Comparison of ENCODE assay signal across 8 mouse cellular contexts in the genomic region with DNA sequence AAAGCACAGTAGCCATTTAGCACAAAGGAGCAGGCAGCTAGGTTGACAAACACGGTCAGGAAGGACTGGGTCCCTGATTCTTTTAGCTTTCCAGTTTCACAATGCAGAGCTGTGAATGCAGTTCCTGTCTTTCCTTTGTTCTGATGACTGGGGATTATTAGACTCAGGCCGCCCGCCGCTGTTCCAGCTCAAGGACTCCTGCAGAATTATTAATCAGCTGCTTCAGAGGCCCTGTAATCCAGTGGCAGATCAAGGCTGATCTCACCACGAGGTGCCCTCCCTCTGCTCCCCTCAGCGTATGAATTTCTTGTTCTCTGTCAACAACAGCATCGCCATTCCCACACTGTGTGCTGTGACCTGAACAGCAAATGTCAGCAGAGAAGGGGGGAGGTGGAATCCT.
DNase-seq lines count a peak whose midpoint lies in the region; ATAC-seq and TF ChIP-seq lines count a peak whose summit lies in the region.

No protein-coding gene starts in this region.

- no peaks in the 10 kb centered on the region for H3K27me3 ChIP-seq in lung, postnatal 0 days (replicated peaks; ENCODE audit: insufficient read depth, low read length)
- H3K27me3 ChIP-seq in embryonic facial prominence, embryonic 11.5 days (ENCODE audit: control insufficient read depth, insufficient read depth, low read length), result no peaks in the 10 kb centered on the region
- no peaks in the 10 kb centered on the region for H3K27me3 ChIP-seq in intestine, embryonic 15.5 days (replicated peaks)
- no peaks in the 10 kb centered on the region for H3K27me3 ChIP-seq in limb, embryonic 11.5 days (ENCODE audit: control insufficient read depth, insufficient read depth, low read length)
- H3K27me3 ChIP-seq in stomach, embryonic 14.5 days (ENCODE audit: control insufficient read depth, insufficient read depth, low read length), result no peaks in the 10 kb centered on the region

- no peak for TF ChIP-seq CTCF in lung, postnatal 0 days (IDR thresholded peaks at IDR 0.05)

- H3K9me3 ChIP-seq in lung, postnatal 0 days (ENCODE audit: low read length), result no peaks in the 10 kb centered on the region
- no peaks in the 10 kb centered on the region for H3K9me3 ChIP-seq in embryonic facial prominence, embryonic 11.5 days (replicated peaks; ENCODE audit: control insufficient read depth, low read length)
- H3K9me3 ChIP-seq in intestine, embryonic 15.5 days, result no peaks in the 10 kb centered on the region
- no peaks in the 10 kb centered on the region for H3K9me3 ChIP-seq in limb, embryonic 11.5 days (ENCODE audit: control insufficient read depth, low read length)
- no peaks in the 10 kb centered on the region for H3K9me3 ChIP-seq in stomach, embryonic 14.5 days (ENCODE audit: control insufficient read depth, low read depth, low read length)

- peak; percentile 26 for ATAC-seq in lung, postnatal 0 days
- peak; percentile 86 for ATAC-seq in embryonic facial prominence, embryonic 11.5 days (replicated peaks; ENCODE audit: insufficient number of reproducible peaks, low FRiP score, low TSS enrichment, low read depth)
- ATAC-seq in intestine, embryonic 15.5 days, result peak; percentile 47
- no peak for ATAC-seq in limb, embryonic 11.5 days (ENCODE audit: insufficient number of reproducible peaks, low FRiP score, low TSS enrichment, low read depth)
- ATAC-seq in stomach, embryonic 14.5 days (ENCODE audit: insufficient number of reproducible peaks, insufficient read depth, low FRiP score, low read depth), result peak; percentile 68; the same call in 1 of the 2 replicates

- H3K4me1 ChIP-seq in lung, postnatal 0 days (ENCODE audit: insufficient read depth, low read depth, low read length), result peaks cover 10% of the 10 kb centered on the region; the same call in 1 of the 2 replicates
- peaks cover 11% of the 10 kb centered on the region for H3K4me1 ChIP-seq in embryonic facial prominence, embryonic 11.5 days (ENCODE audit: control insufficient read depth, insufficient read depth, low read length)
- peaks cover 44% of the 10 kb centered on the region for H3K4me1 ChIP-seq in intestine, embryonic 15.5 days (replicated peaks)
- H3K4me1 ChIP-seq in limb, embryonic 11.5 days (ENCODE audit: control insufficient read depth, insufficient read depth, low read length), result peaks cover 53% of the 10 kb centered on the region
- peaks cover 48% of the 10 kb centered on the region for H3K4me1 ChIP-seq in stomach, embryonic 14.5 days (ENCODE audit: control insufficient read depth, insufficient read depth, low read length)

- no peak overlapping the region for H3K4me2 ChIP-seq in lung, postnatal 0 days (replicated peaks; ENCODE audit: low read depth, low read length)
- no peak overlapping the region for H3K4me2 ChIP-seq in embryonic facial prominence, embryonic 11.5 days (ENCODE audit: low read depth, low read length)
- H3K4me2 ChIP-seq in intestine, embryonic 15.5 days (replicated peaks), result no peak overlapping the region
- no peak overlapping the region for H3K4me2 ChIP-seq in limb, embryonic 11.5 days (ENCODE audit: low read depth, severe bottlenecking)
- no peak overlapping the region for H3K4me2 ChIP-seq in stomach, embryonic 14.5 days (replicated peaks; ENCODE audit: low read depth, low read length)

- 27% methylated on average over 7 of the region's 7 CpGs for WGBS in lung, postnatal 0 days
- WGBS in embryonic facial prominence, embryonic 11.5 days, result 10% methylated on average over 7 of the region's 7 CpGs
- 21% methylated on average over 7 of the region's 7 CpGs for WGBS in intestine, embryonic 15.5 days
- WGBS in limb, embryonic 11.5 days, result 19% methylated on average over 7 of the region's 7 CpGs
- 11% methylated on average over 7 of the region's 7 CpGs for WGBS in stomach, embryonic 14.5 days

- H3K36me3 ChIP-seq in lung, postnatal 0 days (ENCODE audit: insufficient read depth, low read length), result no peaks in the 10 kb centered on the region
- no peaks in the 10 kb centered on the region for H3K36me3 ChIP-seq in embryonic facial prominence, embryonic 11.5 days (replicated peaks; ENCODE audit: control insufficient read depth, insufficient read depth, low read depth, low read length)
- 0 out of 2 replicates have a peak, but pooled peaks cover 4% of the 10 kb centered on the region for H3K36me3 ChIP-seq in intestine, embryonic 15.5 days
- H3K36me3 ChIP-seq in limb, embryonic 11.5 days (ENCODE audit: control insufficient read depth, insufficient read depth, low read length), result no peaks in the 10 kb centered on the region
- H3K36me3 ChIP-seq in stomach, embryonic 14.5 days (ENCODE audit: control insufficient read depth, insufficient read depth, low read length), result no peaks in the 10 kb centered on the region; the same call in 1 of the 2 replicates

- H3K9ac ChIP-seq in lung, postnatal 0 days (replicated peaks; ENCODE audit: low read depth), result 0 out of 2 replicates have a peak overlapping the region, but pooled peaks have one; percentile 12
- H3K9ac ChIP-seq in embryonic facial prominence, embryonic 11.5 days (replicated peaks; ENCODE audit: low read length), result peak overlapping the region; percentile 54
- H3K9ac ChIP-seq in intestine, embryonic 15.5 days, result no peak overlapping the region
- H3K9ac ChIP-seq in limb, embryonic 11.5 days (ENCODE audit: low read length), result no peak overlapping the region
- 0 out of 2 replicates have a peak overlapping the region, but pooled peaks have one; percentile 11 for H3K9ac ChIP-seq in stomach, embryonic 14.5 days (replicated peaks; ENCODE audit: low read depth, low read length)

- H3K4me3 ChIP-seq in lung, postnatal 0 days (ENCODE audit: low read depth, low read length), result no peak overlapping the region
- no peak overlapping the region for H3K4me3 ChIP-seq in embryonic facial prominence, embryonic 11.5 days (ENCODE audit: low read depth, low read length)
- no peak overlapping the region for H3K4me3 ChIP-seq in intestine, embryonic 15.5 days (replicated peaks)
- H3K4me3 ChIP-seq in limb, embryonic 11.5 days (ENCODE audit: low read depth, low read length), result no peak overlapping the region
- H3K4me3 ChIP-seq in stomach, embryonic 14.5 days (ENCODE audit: low read depth, low read length), result no peak overlapping the region

- H3K27ac ChIP-seq in lung, postnatal 0 days (ENCODE audit: low read length), result no peak overlapping the region
- H3K27ac ChIP-seq in embryonic facial prominence, embryonic 11.5 days (replicated peaks; ENCODE audit: low read depth, low read length), result peak overlapping the region; percentile 78
- H3K27ac ChIP-seq in intestine, embryonic 15.5 days, result peak overlapping the region; percentile 78
- no peak overlapping the region for H3K27ac ChIP-seq in limb, embryonic 11.5 days (replicated peaks; ENCODE audit: low read depth, low read length)
- peak overlapping the region; percentile 87 for H3K27ac ChIP-seq in stomach, embryonic 14.5 days (ENCODE audit: low read length)

- TF ChIP-seq EP300 in lung, postnatal 0 days (IDR thresholded peaks at IDR 0.05), result no peak

- DNase-seq in lung, postnatal 0 days (ENCODE audit: low spot score), result peak; percentile 43
- no peak for DNase-seq in lung, adult 18-20 months
- peak; percentile 63 for DNase-seq in embryonic facial prominence, embryonic 11.5 days (ENCODE audit: low spot score)
- peak; percentile 55 for DNase-seq in limb, embryonic 11.5 days (ENCODE audit: low spot score)
- no peak for DNase-seq in c-Kit-positive CD71-positive TER-119-positive erythroid progenitor cells, embryonic 14.5 days (ENCODE audit: low spot score)
- no peak for DNase-seq in spleen, postnatal 4 days (ENCODE audit: low spot score in 2 of 2)

Comparison
In these comparisons a context has a peak if more than half of its experiments do, and no peak if none do; other contexts are left out.
1. DNase-seq: peak in lung, postnatal 0 days (single experiment), embryonic facial prominence, embryonic 11.5 days (single experiment) and limb, embryonic 11.5 days (single experiment); none in lung, adult 18-20 months (0 of 2), c-Kit-positive CD71-positive TER-119-positive erythroid progenitor cells, embryonic 14.5 days (single experiment) and spleen, postnatal 4 days (0 of 2).
2. H3K27ac ChIP-seq: peak in embryonic facial prominence, embryonic 11.5 days (single experiment), intestine, embryonic 15.5 days (single experiment) and stomach, embryonic 14.5 days (single experiment); none in lung, postnatal 0 days (single experiment) and limb, embryonic 11.5 days (single experiment).
3. H3K9ac ChIP-seq: peak in lung, postnatal 0 days (single experiment), embryonic facial prominence, embryonic 11.5 days (single experiment) and stomach, embryonic 14.5 days (single experiment); none in intestine, embryonic 15.5 days (single experiment) and limb, embryonic 11.5 days (single experiment).